Mouse (Mus musculus) liver, postnatal 0 days (tissue): ENCODE data around the gene Tfap2e.

Experiments
- CTCF ChIP-seq: sonication (generic); IDR thresholded peaks from 2 replicates; pipeline ENCODE4 v1.5.1; 2016; ENCODE audit warnings: antibody characterized with exemption, low read depth
- EP300 ChIP-seq: IDR thresholded peaks from 2 replicates; pipeline ENCODE4 v1.6.1; 2016; ENCODE audit warnings: antibody characterized with exemption, low read depth, mild to moderate bottlenecking

- TF ChIP-seq CTCF: no peak
- peak; percentile 86 for TF ChIP-seq EP300
These were observed 17.5 kb upstream of the Tfap2e start, which contains the start of the genes Ncdn and AU040320 for GRCm38 (mm10) chr4:126753268-126754230.
